Mouse (Mus musculus) C2C12 (cell line): Measurements from ENCODE around the gene Gm43552.

Experiments
- CTCF ChIP-seq: IDR thresholded peaks from one replicate; pipeline ENCODE4 v1.5.1; 2011; ENCODE audit not compliant: control insufficient read depth, insufficient read depth, insufficient read length
- MAX ChIP-seq: IDR thresholded peaks from one replicate; pipeline ENCODE4 v1.6.1; 2011; ENCODE audit warnings: mild to moderate bottlenecking, control low read depth
- MYOG ChIP-seq: IDR thresholded peaks from one replicate; pipeline ENCODE4 v1.6.1; 2011; ENCODE audit not compliant: control insufficient read depth, insufficient read length; ENCODE audit errors: extremely low read depth
- USF1 ChIP-seq: IDR thresholded peaks from one replicate; pipeline ENCODE4 v1.6.1; 2011; ENCODE audit warnings: low read depth, mild to moderate bottlenecking, control low read depth, moderate library complexity

GRCm38 (mm10) chr5:65422803-65423202 lies 69.8 kb downstream of the Gm43552 start:
- no peak for TF ChIP-seq CTCF
- no peak for TF ChIP-seq MAX
- TF ChIP-seq MYOG = no peak
- TF ChIP-seq USF1 = no peak
